Mouse (Mus musculus) hindbrain, embryonic 12.5 days (tissue): ENCODE measurements at regions not wholly inside any gene's neighbourhood (a gene's known extent, or its start where the extent isn't known, plus 50 kb on each side); places are given as distances from the start of the nearest gene placed in this dataset.

Experiments used
- ATAC-seq: fragments of 200-750 bp; cut with Nextera tagmentation; 2 replicates; pipeline ENCODE4 v1.8.0; 2017; ENCODE audit warnings: moderate TSS enrichment; ENCODE audit not compliant: low FRiP score
- H3K27ac ChIP-seq: fragments of 300-500 bp; sonication (generic); 2 replicates; pipeline ENCODE4 v1.5.1; 2016; ENCODE audit warnings: mild to moderate bottlenecking
- H3K27me3 ChIP-seq: fragments of 300-500 bp; sonication (generic); 2 replicates; pipeline ENCODE4 v1.6.1; 2016; ENCODE audit warnings: mild to moderate bottlenecking
- H3K36me3 ChIP-seq: fragments of 300-500 bp; sonication (generic); 2 replicates; pipeline ENCODE4 v1.6.1; 2016; ENCODE audit warnings: mild to moderate bottlenecking
- H3K4me1 ChIP-seq: fragments of 300-500 bp; sonication (generic); 2 replicates; pipeline ENCODE4 v1.6.1; 2016
- H3K4me2 ChIP-seq: fragments of 300-500 bp; sonication (generic); replicated peaks from 2 replicates; pipeline ENCODE4 v1.6.1; 2016; ENCODE audit warnings: mild to moderate bottlenecking
- H3K4me3 ChIP-seq: fragments of 300-500 bp; sonication (generic); 2 replicates; pipeline ENCODE4 v1.5.1; 2016; ENCODE audit warnings: mild to moderate bottlenecking
- H3K9ac ChIP-seq: fragments of 300-500 bp; sonication (generic); 2 replicates; pipeline ENCODE4 v1.6.1; 2016; ENCODE audit warnings: mild to moderate bottlenecking, moderate library complexity
- H3K9me3 ChIP-seq: fragments of 300-500 bp; sonication (generic); replicated peaks from 2 replicates; pipeline ENCODE4 v1.6.1; 2016; ENCODE audit warnings: mild to moderate bottlenecking
- WGBS: fragments of 180-500 bp; shearing (Covaris S2); methylation state at CpG from one replicate; pipeline ENCODE4 v1.1.7; 2016; 5-methylcytosine and 5-hydroxymethylcytosine counted together

GRCm38 (mm10) chr13:111860931-111861330 is 52.1 kb upstream of the Map3k1 start:
- H3K9me3 ChIP-seq: no peaks in the 10 kb centered on the region
- H3K9ac ChIP-seq: no peak overlapping the region
- no peak overlapping the region for H3K27ac ChIP-seq
- no peaks in the 10 kb centered on the region for H3K36me3 ChIP-seq
- ATAC-seq: no peak
- H3K27me3 ChIP-seq: no peaks in the 10 kb centered on the region
- WGBS: 86% methylated on average over 3 of the region's 3 CpGs
- no peak overlapping the region for H3K4me2 ChIP-seq
- H3K4me1 ChIP-seq: no peaks in the 10 kb centered on the region
- H3K4me3 ChIP-seq: no peak overlapping the region

GRCm38 (mm10) chr13:111862316-111862715 is 53.5 kb upstream of the Map3k1 start:
- Histone ChIP-seq H3K27me3 (no peaks in the 10 kb centered on the region), H3K4me2 (no peak overlapping the region), H3K9me3 (no peaks in the 10 kb centered on the region), H3K4me3 (no peak overlapping the region), H3K27ac (no peak overlapping the region), H3K36me3 (no peaks in the 10 kb centered on the region), H3K9ac (no peak overlapping the region), H3K4me1 (no peaks in the 10 kb centered on the region)
- 75% methylated on average over 8 of the region's 8 CpGs for WGBS
- ATAC-seq: no peak

DNA sequence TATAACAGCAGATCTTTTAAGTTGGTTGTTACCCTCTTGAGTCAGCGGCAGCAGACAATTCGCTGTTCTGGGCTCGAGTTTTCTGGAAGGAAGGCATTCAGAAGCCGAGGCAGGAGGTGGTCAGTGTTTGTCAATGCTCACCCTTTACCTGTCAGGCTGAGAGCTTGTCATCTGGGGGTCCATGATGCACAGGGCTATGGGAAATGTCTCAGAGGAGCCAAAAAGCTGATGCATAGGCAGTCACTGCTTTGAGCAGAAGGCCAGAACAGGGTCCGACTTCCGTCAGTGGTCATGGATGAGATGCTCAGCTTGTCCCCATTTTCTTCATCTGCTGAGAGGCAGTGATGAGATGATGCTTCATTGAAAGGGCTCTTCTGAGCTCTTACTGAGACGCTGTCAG is 57.2 kb upstream of the Map3k1 start:
- ATAC-seq: no peak
- H3K36me3 ChIP-seq: no peaks in the 10 kb centered on the region
- H3K9me3 ChIP-seq: no peaks in the 10 kb centered on the region
- H3K27ac ChIP-seq: no peak overlapping the region
- H3K4me1 ChIP-seq: peaks cover 13% of the 10 kb centered on the region
- 97% methylated on average over 7 of the region's 7 CpGs for WGBS
- H3K27me3 ChIP-seq: no peaks in the 10 kb centered on the region
- H3K4me2 ChIP-seq: no peak overlapping the region
- H3K9ac ChIP-seq: no peak overlapping the region
- H3K4me3 ChIP-seq: no peak overlapping the region

GRCm38 (mm10) chr13:111867261-111867660 is 58.5 kb upstream of the Map3k1 start:
- no peak overlapping the region for H3K4me3 ChIP-seq
- H3K9ac ChIP-seq: no peak overlapping the region
- WGBS: 95% methylated on average over 2 of the region's 2 CpGs
- ATAC-seq: no peak
- peaks cover 13% of the 10 kb centered on the region for H3K4me1 ChIP-seq
- H3K4me2 ChIP-seq: 0 out of 2 replicates have a peak overlapping the region, but pooled peaks have one; percentile 42
- no peaks in the 10 kb centered on the region for H3K9me3 ChIP-seq
- H3K27ac ChIP-seq: no peak overlapping the region
- H3K27me3 ChIP-seq: no peaks in the 10 kb centered on the region
- H3K36me3 ChIP-seq: no peaks in the 10 kb centered on the region

DNA sequence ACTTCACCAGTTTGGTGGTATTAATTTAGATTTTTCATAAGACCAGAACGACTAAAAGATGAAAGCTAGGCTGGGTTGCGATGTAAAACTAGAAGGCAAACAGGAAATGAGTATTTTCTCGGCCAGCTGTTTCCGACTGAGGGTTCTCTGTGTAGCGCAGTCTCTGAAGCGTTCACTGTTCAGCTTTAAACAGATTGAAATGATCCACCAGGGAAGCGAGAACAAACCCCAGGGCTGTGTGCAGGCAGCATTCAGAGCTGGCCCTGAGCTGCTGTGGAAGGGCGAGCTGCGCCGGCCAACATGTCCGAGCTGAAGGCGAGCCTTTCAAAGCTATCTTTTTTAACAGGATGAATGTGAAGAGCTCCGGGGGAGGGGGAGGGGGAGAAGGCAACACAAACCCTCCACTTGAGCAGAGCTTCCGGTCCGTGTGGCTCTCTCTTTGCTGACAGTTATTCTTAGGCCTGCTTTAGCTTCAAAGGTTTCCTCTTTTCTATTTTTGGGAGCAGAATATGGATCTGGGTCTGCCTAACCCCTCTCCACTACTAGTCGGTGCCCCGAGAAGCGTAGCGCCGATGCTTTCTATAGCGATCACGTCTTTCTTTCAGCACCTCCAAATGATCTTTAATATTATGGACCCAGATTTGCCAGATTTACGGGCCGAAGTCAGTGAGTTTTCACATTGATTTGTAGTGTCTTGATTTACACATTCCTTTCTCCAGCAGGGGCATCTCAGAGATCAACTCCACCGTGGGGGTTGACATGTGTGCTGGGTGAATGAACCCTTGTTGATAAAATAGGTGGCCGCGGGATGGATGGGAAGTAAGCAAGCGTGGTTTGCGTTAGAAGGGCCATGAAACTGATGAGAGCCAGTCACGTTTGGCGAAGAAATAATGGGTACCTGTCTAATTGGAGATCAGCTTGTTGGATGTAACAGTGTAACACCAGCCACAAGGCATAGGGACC is 59.3 kb upstream of the Map3k1 start:
- peak overlapping the region; percentile 27; the same call in 1 of the 2 replicates for H3K9ac ChIP-seq
- peak; percentile 32; the same call in 1 of the 2 replicates for ATAC-seq
- no peaks in the 10 kb centered on the region for H3K9me3 ChIP-seq
- peak overlapping the region; percentile 72 for H3K27ac ChIP-seq
- H3K4me1 ChIP-seq: peaks cover 13% of the 10 kb centered on the region
- peak overlapping the region; percentile 42 for H3K4me2 ChIP-seq
- 48% methylated on average over 31 of the region's 31 CpGs for WGBS
- no peak overlapping the region for H3K4me3 ChIP-seq
- no peaks in the 10 kb centered on the region for H3K36me3 ChIP-seq
- no peaks in the 10 kb centered on the region for H3K27me3 ChIP-seq

GRCm38 (mm10) chr13:111868947-111869346 is 60.2 kb upstream of the Map3k1 start:
- ATAC-seq: no peak
- H3K27ac ChIP-seq: no peak overlapping the region
- peaks cover 13% of the 10 kb centered on the region for H3K4me1 ChIP-seq
- no peaks in the 10 kb centered on the region for H3K9me3 ChIP-seq
- H3K4me2 ChIP-seq: no peak overlapping the region
- no peak overlapping the region for H3K4me3 ChIP-seq
- no peak overlapping the region for H3K9ac ChIP-seq
- whole genome bisulfite sequencing: 53% methylated on average over 3 of the region's 3 CpGs
- no peaks in the 10 kb centered on the region for H3K36me3 ChIP-seq
- H3K27me3 ChIP-seq: no peaks in the 10 kb centered on the region

DNA sequence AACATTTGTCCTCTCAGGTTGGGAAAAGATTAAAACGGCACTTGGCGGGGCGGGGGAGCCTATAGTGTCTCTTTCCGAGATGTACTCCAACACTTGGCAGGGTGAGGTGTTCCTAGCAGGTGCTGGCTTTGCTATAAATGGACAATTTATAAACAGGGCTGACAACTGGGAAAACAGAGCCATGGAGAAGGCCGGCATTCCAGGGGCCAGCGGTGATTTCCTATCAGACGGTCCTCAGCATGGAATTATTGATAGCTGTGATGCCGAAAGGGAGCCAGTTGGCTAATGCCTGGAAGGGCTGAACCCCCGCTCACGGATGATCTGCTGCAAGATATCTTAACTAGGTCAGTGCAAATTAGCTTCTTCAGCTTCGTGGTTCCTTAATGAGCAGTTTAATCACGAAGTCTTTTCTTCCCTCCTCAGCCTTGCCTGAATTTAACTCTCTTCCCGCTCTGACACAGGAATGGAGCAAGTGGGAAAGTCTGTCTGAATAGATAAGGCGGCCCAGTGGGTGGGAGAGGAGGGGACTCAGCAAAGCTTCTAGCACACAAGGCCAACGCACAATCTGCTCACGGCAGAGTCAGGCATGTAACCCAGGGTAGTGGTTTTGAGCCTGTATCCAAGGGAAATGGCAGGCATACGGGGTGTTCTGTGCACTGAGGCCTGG is 61.1 kb upstream of the Map3k1 start:
- no peak overlapping the region for H3K4me2 ChIP-seq
- H3K9ac ChIP-seq: no peak overlapping the region
- no peak for ATAC-seq
- no peaks in the 10 kb centered on the region for H3K36me3 ChIP-seq
- peaks cover 13% of the 10 kb centered on the region for H3K4me1 ChIP-seq
- 48% methylated on average over 17 of the region's 17 CpGs for WGBS
- no peaks in the 10 kb centered on the region for H3K27me3 ChIP-seq
- no peaks in the 10 kb centered on the region for H3K9me3 ChIP-seq
- H3K27ac ChIP-seq: no peak overlapping the region
- no peak overlapping the region for H3K4me3 ChIP-seq

DNA sequence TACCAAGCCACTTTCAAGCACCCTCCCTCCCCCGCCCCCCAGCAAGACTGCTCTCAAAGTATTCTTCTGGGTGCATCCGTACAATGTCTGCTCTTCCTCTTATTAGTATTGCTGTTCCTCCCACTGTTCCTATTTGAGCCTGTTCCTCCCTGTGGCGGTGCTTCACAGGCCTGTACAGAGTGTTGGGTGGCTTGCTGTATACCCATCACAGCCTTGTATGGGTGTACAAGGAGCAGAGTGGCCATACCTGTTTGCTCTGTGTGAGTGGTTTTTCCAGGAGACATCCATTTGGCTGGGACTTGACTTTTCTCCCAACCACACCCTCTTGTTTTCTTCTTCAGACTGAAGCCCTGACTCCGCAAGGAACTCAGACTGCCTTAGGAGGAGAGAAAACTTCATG is 61.7 kb upstream of the Map3k1 start:
- H3K4me2 ChIP-seq: no peak overlapping the region
- H3K9ac ChIP-seq: no peak overlapping the region
- H3K27ac ChIP-seq: no peak overlapping the region
- 97% methylated on average over 4 of the region's 4 CpGs for WGBS
- H3K9me3 ChIP-seq: no peaks in the 10 kb centered on the region
- H3K27me3 ChIP-seq: no peaks in the 10 kb centered on the region
- H3K4me1 ChIP-seq: peaks cover 13% of the 10 kb centered on the region
- no peak overlapping the region for H3K4me3 ChIP-seq
- H3K36me3 ChIP-seq: no peaks in the 10 kb centered on the region
- ATAC-seq: no peak

DNA sequence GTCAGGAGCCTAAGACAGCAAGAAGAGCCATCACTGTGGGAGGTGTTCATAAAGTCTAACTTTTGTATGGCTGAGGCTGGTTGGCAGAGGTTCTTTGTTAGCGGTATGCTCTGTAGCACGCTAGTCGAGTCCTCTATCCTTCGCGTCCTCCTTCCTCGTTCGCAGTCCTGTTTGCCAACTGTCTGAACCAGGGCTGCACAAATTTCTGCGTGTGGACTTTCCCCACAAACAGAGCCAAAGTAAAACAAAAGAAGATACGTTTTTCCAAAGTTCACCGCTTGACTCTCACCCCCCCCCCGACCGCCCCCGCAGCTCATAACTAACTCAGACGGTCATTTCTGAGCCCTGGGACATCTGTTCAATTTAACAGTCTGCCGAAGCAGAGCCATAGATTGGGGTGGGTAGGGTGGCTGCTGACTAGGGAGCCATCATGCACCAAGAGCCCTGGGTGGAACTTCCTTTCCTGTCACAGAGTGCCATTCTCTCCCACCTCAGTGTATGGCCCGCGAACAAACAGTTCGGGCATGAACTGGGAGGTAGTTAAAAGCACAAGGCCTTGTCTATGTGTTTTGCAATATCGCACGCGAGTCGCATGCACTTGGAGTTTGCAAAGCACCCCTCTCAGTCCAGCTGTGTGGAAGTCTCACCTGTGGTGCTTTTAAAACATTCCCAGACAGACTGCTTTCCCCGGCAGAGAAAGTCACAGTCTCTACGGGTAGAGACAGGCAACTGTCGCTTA is 63.0 kb upstream of the Map3k1 start:
- peaks cover 13% of the 10 kb centered on the region for H3K4me1 ChIP-seq
- H3K4me2 ChIP-seq: no peak overlapping the region
- H3K4me3 ChIP-seq: no peak overlapping the region
- no peak for ATAC-seq
- H3K27ac ChIP-seq: no peak overlapping the region
- H3K36me3 ChIP-seq: no peaks in the 10 kb centered on the region
- H3K9ac ChIP-seq: no peak overlapping the region
- H3K27me3 ChIP-seq: no peaks in the 10 kb centered on the region
- 92% methylated on average over 25 of the region's 25 CpGs for WGBS
- H3K9me3 ChIP-seq: no peaks in the 10 kb centered on the region

- H3K9me3 ChIP-seq: no peaks in the 10 kb centered on the region
- no peaks in the 10 kb centered on the region for H3K27me3 ChIP-seq
- no peak overlapping the region for H3K9ac ChIP-seq
- peaks cover 7% of the 10 kb centered on the region for H3K4me1 ChIP-seq
- H3K4me2 ChIP-seq: no peak overlapping the region
- no peaks in the 10 kb centered on the region for H3K36me3 ChIP-seq
- H3K27ac ChIP-seq: no peak overlapping the region
- ATAC-seq: no peak
- no peak overlapping the region for H3K4me3 ChIP-seq
- whole genome bisulfite sequencing: 84% methylated on average over 3 of the region's 3 CpGs
These were observed 65.5 kb upstream of the Map3k1 start for GRCm38 (mm10) chr13:111874330-111874729.

- 0 out of 2 replicates have a peak, but pooled peaks cover 4% of the 10 kb centered on the region for H3K9me3 ChIP-seq
- ATAC-seq: no peak
- 83% methylated on average over 3 of the region's 3 CpGs for WGBS
These were observed 67.6 kb upstream of the Map3k1 start for GRCm38 (mm10) chr13:111876404-111876803.

DNA sequence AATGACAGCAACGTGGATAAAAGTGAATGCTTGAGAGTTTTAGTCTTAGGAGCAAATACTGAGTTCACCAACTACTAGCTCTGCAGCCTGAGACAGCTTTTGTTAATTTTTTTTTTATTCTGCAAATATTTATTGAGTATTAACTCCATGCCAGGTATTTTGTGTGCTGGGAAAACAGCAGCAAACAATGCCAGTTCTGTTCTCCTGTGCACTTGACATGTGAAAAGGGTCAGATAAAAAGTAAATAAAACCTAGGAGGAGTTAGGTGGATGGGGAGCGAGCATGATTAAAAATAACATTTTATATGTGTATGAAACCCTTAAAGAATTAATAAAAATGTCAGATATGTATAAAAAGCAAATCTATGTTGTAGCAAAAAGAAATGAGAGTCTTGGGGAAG is 68.1 kb upstream of the Map3k1 start:
- H3K9me3 ChIP-seq: 0 out of 2 replicates have a peak, but pooled peaks cover 4% of the 10 kb centered on the region
- no peak overlapping the region for H3K4me2 ChIP-seq
- no peaks in the 10 kb centered on the region for H3K27me3 ChIP-seq
- no peaks in the 10 kb centered on the region for H3K36me3 ChIP-seq
- H3K27ac ChIP-seq: no peak overlapping the region
- no peaks in the 10 kb centered on the region for H3K4me1 ChIP-seq
- ATAC-seq: no peak
- H3K9ac ChIP-seq: no peak overlapping the region
- no peak overlapping the region for H3K4me3 ChIP-seq
- WGBS: 83% methylated on average over 2 of the region's 2 CpGs

More at GRCm38 (mm10) chr13:111876404-111876803, 67.6 kb upstream of the Map3k1 start:
- Histone ChIP-seq H3K36me3 (no peaks in the 10 kb centered on the region), H3K9ac (no peak overlapping the region), H3K27ac (no peak overlapping the region), H3K4me2 (no peak overlapping the region), H3K27me3 (no peaks in the 10 kb centered on the region), H3K4me3 (no peak overlapping the region), H3K4me1 (no peaks in the 10 kb centered on the region)
